Mouse (Mus musculus) adrenal gland, postnatal 10 days (tissue): ENCODE measurements around the gene Atg16l2. TPM values are rescaled to one million over a fixed set of nuclear protein-coding genes. Genes with fewer than 3 reads are reported as not detected.

Experiments used
- DNase-seq: peaks from one replicate; pipeline ENCODE4 v3.0.0; 2021; ENCODE audit warnings: mixed read lengths
- total RNA-seq, 2 experiments: library from RNA; stranded (reverse); gene quantifications; 2 replicates each; pipeline ENCODE4 v1.2.3; 2021

The Atg16l2 gene
- total RNA-seq, 2 experiments from 2014 or later, result 14.6 to 18.5 TPM

- DNase-seq, result peak; percentile 46
These were observed 19.3 kb upstream of the Atg16l2 start for GRCm38 (mm10) chr7:101321218-101321827.

- DNase-seq, result peak; percentile 70
These were observed 18.6 kb upstream of the Atg16l2 start for GRCm38 (mm10) chr7:101320399-101321217.

- DNase-seq, result no peak
These were observed 17.7 kb upstream of the Atg16l2 start for GRCm38 (mm10) chr7:101319796-101320195.

GRCm38 (mm10) chr7:101318848-101319247, 16.8 kb upstream of the Atg16l2 start:
- no peak for DNase-seq

- DNase-seq, result no peak
These were observed 15.0 kb upstream of the Atg16l2 start, which contains the start of gene Stard10 for GRCm38 (mm10) chr7:101317014-101317413. Gene Stard10, plus strand, starts transcription at chr7:101317086.

- DNase-seq, result no peak
These were observed 14.5 kb upstream of the Atg16l2 start for GRCm38 (mm10) chr7:101316591-101317001.

GRCm38 (mm10) chr7:101315699-101316098, 13.6 kb upstream of the Atg16l2 start:
- DNase-seq, result no peak

GRCm38 (mm10) chr7:101314396-101314795, 12.3 kb upstream of the Atg16l2 start:
- no peak for DNase-seq

- no peak for DNase-seq
These were observed 11.0 kb upstream of the Atg16l2 start for GRCm38 (mm10) chr7:101313033-101313432.

GRCm38 (mm10) chr7:101311061-101311460, 9.0 kb upstream of the Atg16l2 start:
- no peak for DNase-seq

- peak; percentile 96 for DNase-seq
These were observed 8.4 kb upstream of the Atg16l2 start for GRCm38 (mm10) chr7:101310327-101311028.

GRCm38 (mm10) chr7:101309985-101310326, 7.9 kb upstream of the Atg16l2 start:
- no peak for DNase-seq

- no peak for DNase-seq
These were observed 4.8 kb upstream of the Atg16l2 start for GRCm38 (mm10) chr7:101306841-101307240.

- DNase-seq, result no peak
These were observed 640 bp upstream of the Atg16l2 start for GRCm38 (mm10) chr7:101302691-101303090.

- DNase-seq, result no peak
These were observed 630 bp downstream of the Atg16l2 start for GRCm38 (mm10) chr7:101301361-101301880.

- DNase-seq, result no peak
These were observed 3.7 kb downstream of the Atg16l2 start for GRCm38 (mm10) chr7:101298375-101298774.

- no peak for DNase-seq
These were observed 5.0 kb downstream of the Atg16l2 start for GRCm38 (mm10) chr7:101297023-101297405.

GRCm38 (mm10) chr7:101296252-101297022, 5.6 kb downstream of the Atg16l2 start:
- peak; percentile 86 for DNase-seq

- DNase-seq, result no peak
These were observed 6.6 kb downstream of the Atg16l2 start for GRCm38 (mm10) chr7:101295438-101295837.

- DNase-seq, result no peak
These were observed 8.4 kb downstream of the Atg16l2 start for GRCm38 (mm10) chr7:101293611-101294010.

GRCm38 (mm10) chr7:101293138-101293537, 8.9 kb downstream of the Atg16l2 start:
- DNase-seq, result no peak

GRCm38 (mm10) chr7:101292696-101293095, 9.4 kb downstream of the Atg16l2 start:
- DNase-seq, result no peak
